Mouse (Mus musculus): Measurements from ENCODE around the gene Sstr2.

Gene Sstr2

DNA sequence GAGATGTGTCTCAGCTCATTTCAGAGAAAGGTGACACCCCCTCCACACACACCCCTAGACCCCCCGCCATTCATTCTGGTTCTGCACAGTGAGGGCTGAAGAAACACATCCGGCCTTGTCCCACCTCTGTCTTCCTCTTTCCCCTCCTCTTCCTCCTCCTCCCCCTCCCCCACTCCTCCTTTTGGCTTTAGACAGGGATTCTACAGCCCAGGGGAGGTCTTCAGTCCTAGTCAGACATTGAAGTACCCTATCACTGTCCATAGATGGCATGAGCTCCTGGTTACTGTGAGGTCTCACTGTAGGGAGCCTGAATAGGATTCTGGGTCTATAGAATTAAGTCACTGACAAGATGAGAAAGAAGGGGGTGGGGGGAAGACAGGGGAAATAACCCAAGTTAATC, 1.9 kb downstream of the Sstr2 start:
- DNase-seq = peak; percentile 53 to 55

DNA sequence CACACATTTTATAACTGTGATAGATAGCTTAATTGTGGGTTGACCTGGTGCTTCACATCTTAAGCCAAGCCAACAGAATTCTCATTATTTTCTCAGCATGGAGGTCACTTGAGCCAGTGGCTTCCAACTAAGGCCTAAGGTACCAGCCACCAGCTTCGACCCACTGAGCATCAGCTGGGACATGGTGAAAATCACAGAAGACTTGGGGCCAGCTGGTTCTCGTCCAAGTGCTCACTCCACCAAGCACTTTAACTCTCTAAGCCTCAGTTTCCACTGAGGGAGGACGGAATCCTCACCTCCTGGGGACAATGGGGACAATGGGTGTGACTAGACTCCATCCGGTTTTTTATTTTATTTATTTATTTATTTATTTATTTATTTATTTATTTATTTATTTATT, 2.9 kb downstream of the Sstr2 start:
- DNase-seq = peak; percentile 74 to 83

DNA sequence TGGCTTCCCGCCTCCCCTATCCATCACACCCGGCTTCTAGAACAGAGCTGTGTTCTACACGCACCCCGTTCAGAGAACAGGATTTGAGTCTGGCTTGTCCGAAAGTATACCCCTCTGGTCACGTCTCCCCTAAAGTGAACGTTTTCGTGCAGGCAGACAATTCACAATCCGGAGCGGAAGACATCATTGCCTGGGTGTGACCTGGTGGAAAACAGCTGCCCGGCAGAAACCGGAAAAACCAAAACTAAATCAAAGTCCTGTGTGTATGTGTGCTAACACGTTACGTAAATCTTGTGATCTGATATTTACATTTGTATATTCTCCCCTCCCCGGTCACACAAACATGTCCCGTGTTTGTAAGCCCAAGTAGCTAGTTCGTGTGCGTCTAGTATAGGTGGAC, 6.3 kb downstream of the Sstr2 start:
- DNase-seq = no peak

DNA sequence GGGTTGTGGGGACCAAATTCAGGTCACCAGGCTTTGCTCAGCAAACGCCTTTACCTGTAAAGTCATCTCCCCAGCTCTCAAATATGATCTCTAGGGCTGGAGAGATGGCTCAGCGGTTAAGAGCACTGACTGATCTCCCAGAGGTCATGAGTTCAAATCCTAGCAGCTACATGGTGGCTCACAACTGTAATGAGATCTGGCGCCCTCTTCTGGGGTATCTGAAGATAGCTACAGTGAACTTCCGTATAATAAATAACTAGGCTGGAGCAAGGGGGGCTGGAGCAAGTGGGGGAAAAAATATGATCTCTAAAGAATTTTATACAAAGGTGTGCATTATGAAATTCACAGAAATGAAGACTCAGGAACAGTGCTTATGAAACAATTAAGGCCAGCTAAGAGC, 8.6 kb downstream of the Sstr2 start:
- DNase-seq = peak; percentile 61 to 75

DNA sequence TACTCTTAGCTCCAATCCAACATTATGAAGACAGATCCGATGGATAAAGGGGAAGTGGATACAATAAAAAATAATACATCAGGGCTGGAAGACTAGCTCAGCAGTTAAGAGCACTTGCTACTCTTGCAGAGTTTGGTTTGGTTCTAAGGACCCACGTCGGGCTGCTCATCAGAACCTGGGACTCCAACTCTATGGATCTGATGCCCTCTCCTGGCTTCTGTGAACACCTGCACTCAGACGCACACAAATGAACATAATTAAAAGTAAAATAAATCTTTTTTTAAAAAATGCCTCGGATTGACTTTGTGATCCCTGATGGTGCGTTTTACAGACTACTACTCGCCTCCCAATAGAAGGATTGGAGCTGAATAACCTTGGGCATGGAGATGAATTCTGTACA, 11.5 kb downstream of the Sstr2 start:
- DNase-seq = peak; percentile 42 to 57

DNA sequence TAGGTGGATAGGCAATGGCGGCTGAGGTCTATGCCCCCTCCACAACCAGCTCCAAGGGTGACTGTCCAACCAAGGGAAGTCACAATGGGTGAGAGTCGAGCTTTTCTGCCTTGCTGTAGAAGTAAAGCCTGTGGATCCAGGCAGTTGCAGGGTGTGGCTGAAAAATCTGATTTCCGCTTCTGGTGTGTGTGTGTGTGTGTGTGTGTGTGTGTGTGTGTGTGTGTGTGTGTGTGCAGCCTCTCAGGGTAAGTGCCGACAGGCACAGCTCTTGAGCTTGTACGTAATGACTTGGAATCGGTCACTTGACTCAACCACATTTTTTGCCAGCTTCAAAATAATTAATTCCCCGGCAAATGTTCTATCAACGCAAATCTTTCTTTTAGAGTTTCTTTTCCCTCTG, 12.2 kb downstream of the Sstr2 start:
- DNase-seq = no peak

DNA sequence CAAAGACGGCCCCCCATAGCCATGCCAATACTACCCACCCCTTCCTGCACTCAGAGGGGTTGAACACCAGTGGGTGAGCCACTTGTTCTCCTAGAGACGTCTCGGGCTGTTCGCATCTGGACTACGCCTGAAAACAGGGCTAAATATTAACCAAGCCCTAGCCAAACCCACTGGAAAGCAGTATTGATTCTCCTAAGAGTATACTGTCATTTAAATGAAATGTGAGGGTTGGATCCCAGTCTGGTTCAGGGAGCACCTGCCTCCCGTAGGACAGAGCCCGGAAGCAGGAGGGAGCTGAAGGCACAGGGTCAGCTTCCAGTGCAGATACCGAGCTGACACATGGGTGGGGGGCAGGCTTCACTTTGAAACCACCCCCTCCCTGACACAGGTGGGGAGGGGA, 12.7 kb downstream of the Sstr2 start:
- no peak for DNase-seq

DNA sequence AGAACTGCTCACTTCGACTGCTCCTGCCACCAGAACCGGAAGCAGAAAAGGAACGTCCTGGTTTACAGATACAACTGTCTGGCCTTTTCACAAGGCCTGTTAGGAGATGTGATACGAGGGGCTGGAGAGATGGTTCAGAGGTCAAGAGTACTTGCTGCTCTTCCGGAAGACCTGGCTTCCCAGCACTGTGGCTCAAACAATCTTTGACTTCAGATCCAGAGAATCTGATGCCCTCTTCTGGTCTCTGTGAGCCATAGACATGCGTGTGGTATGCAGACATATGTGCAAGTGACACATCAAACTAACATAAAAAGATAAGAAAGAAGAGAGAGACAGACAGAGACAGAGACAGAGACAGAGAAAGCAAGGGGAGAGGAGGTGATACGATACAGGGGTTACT, 13.2 kb downstream of the Sstr2 start:
- DNase-seq = no peak

DNA sequence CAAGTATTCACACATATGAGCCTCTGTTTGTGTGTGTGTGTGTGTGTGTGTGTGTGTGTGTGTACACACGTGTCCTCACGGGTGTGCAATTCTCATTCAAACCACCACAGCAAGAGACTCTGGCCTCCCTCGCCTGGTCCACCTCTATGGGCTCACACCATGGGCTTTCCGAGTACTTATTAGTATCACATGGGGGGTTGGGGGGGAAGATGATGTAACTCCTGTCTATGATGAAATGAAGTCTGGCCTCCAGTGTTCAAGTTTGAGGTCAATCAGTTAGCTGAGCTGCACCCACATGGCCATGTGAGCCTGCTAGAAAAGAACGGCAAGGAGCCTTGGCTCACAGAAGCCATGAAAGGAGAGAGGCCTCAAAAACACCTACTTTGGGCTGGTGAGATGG, 14.3 kb downstream of the Sstr2 start:
- DNase-seq = no peak

DNA sequence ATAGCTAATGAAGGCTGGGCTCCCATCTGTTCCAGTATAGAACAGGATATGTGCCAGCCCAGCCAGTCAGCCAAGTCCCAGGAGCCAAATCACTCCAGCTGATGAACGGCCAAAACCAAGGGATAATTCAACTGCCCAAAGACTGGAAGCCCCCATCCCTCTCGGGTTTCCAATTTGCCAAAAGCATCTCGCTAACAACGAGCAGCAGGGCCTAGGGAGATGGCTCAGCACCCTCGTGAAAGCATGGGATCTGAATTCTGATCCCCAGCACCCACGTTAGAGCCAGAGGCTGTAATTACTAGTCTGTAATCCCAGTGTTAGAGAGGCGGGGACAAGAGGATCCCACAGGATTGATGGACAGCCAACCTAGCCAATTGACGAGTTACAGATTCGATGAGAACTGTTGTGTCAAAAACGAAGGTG, 15.6 kb downstream of the Sstr2 start:
- peak; percentile 86 to 89 for DNase-seq

DNA sequence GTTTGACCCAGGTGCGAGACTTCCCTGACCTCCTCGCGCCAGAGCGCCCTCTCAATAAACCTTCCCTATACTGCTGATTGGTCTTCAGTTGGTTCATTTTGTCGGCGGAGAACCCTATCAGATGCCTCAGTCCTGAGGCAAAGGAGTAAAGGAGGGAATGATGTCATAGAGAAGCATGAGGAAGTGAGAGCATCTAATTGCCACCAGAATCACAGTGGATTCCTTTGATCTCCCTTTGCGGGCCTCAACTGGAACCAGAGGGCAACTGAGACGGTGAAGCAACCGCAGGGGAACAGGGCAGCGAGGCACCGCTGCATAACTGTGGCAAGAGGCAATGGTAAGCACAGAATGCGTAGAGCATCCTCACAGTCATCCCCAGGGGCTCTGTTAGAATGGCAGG, 19.5 kb downstream of the Sstr2 start:
- DNase-seq = no peak

DNA sequence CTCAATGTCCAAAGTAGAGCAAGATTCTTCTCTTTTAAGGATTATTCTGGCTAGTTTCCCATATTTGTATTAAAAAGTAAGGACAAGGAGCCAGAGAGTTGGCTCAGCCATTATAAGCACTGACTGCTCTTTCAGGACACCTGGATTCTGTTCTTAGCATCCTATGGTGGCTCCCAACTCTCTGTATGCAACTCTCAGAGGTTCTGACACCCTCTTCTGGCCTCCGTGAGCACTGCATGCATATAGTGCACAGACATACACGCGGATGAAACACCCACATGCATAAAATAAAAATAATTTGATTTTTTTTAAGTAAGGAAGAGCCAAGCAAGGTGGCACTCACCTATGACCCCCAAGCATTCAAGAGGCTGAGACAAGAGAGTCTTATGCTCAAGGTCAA, 26.0 kb downstream of the Sstr2 start:
- DNase-seq = no peak

DNA sequence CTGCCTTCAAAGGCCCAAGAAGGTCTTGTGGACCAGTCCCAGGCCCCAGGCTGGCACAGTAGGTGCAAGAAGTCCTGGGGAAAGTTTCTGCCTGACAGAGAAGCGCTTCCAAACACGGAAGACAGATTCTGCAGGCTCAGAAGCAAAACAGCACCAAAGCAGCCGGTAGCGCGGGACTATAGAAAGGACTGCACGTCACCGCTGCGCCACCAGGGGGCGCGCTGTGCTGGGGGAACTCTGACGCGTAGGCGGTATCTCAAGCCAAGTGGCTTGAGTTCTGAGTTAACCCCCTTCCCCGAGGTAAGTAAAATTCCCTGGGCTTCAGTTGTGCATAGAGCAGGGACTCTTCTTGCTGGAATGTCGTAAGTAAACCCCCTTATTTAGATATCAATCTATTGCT, 29.0 kb downstream of the Sstr2 start:
- peak; percentile 95 to 97 for DNase-seq

DNA sequence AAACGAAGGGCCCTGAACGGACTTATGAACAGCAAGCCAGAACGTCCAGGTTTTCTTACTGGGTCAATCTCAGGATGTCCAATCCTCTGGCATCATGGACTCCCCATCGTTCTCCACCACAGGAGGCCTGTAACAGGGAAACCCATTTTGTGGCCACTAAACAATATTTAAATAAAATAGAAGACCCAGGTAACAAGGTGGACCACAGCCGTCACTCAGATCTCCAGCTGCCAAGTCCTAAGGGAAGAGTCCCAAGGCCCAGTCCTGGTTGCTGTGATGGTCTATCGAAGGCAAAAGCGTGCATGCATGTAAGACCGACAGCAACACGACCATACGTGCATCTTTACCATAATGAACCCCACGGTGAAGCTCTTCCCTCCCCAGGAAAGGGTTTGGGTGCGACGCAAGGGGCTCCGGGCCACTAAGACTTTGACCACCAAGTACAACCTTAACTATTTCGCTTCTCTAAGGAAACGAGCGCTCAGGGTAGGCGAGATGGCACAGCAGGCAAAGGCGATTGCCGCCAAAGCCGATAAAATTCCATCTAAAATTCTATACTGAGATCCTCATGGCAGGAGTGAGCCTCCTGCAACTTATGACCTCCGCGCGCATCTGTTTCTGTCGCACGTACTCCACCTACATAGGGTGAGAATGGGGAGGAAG, 29.7 kb downstream of the Sstr2 start, which contains the start of gene Cog1:
Gene Cog1, plus strand, starts transcription at position 480 of the 663 bp plus-strand sequence.
- no peak for DNase-seq

DNA sequence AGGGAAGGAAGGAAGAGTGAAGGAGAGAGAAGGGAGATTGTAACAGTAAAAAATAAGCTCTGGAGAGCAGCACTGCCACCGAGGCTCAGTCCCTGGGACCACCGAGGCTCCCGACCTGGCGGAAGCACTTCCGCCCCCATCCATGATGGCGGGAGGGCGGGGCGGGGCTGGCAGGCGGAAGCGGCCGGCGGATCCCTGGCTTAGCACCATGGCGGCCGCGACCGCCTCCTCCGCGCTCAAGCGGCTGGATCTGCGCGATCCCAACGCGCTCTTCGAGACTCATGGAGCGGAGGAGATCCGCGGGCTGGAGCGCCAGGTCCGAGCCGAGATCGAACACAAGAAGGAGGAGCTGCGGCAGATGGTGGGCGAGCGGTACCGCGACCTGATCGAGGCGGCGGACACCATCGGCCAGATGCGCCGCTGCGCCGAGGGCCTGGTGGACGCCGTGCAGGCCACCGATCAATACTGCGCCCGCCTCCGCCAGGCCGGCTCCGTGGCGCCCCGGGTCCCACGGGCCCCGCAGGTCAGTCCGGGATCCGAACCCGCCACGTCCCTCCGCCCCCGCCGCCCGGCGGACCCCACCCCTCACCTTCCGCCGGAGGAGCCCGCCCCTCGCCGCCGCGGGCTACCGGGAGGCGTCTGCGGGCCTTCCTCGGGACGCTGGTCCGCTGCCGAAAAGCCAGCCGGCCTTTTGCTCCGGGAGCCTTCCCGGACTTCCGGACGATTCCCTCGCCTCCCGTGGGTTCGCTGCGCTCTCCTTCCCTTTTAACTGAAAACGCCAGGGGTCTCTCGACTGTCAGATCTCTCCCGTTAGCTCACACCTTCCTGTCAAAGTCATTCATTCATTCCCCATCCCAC, 30.4 kb downstream of the Sstr2 start, which contains the start of gene Slc39a11:
Gene Slc39a11, minus strand, starts transcription at position 727 of the 858 bp plus-strand sequence.
- DNase-seq = peak; percentile 90 to 92

DNA sequence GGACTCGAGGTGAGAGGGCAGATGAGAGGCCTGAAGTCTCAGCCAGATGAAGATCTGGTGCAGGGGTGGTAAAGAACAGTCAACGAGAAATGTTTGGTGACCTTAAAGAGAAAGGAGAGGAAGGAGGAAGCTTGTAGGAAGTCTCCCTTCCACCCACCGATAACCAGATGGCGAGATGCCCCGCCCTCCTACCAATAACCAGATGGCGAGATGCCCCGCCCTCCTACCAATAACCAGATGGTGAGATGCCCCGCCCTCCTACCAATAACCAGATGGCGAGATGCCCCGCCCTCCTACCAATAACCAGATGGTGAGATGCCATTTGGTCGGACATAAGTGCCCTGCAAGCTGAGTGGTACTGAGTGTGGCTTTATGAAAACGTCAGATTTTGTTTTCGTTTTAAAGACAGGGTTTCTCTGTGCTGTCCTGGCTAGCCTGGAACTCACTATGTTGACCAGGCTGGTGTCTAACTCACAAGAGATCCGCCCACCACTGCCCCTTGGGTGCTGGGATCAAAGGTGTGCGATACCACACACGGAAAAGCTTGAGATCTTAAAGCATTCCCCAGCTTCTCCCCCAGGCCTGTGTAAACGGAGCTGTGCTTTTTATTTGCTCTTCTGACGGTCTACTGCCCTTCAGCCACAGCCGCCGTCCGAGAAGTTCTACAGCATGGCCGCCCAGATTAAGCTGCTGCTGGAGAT, 32.2 kb downstream of the Sstr2 start:
- peak; percentile 83 to 88 for DNase-seq

DNA sequence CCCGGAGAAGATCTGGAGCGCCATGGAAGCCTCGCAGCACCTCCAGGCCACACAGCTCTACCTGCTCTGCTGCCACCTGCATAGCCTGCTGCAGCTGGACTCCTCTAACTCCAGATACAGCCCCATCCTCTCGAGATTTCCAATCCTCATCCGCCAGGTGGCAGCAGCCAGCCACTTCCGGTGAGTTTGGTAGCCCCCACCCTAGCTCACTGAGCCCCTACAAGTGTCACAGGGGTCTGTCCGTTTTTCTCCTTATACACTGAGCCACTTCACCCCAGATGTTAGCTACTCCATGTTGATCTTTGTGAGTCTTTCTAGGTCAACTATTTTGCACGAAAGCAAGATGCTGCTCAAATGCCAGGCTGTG, 32.7 kb downstream of the Sstr2 start:
- DNase-seq = peak; percentile 85 to 89

DNA sequence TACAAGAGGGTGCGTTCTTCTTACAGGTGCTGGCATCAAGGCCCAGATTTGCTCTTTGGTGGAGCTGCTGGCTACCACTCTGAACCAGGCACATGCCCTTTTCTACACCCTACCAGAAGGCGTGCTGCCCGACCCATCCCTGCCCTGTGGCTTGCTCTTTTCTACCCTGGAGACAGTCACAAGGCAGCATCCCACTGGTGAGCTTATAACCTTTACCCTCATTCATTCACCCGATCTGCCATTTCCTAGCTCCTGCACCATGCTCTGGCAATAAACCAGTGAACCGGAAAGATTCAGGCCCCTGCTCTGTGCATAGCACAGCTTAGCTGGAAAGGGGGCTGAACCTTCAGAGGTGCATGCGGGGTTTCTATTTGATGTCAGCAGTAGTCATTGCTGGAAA, 33.4 kb downstream of the Sstr2 start:
- DNase-seq = no peak

DNA sequence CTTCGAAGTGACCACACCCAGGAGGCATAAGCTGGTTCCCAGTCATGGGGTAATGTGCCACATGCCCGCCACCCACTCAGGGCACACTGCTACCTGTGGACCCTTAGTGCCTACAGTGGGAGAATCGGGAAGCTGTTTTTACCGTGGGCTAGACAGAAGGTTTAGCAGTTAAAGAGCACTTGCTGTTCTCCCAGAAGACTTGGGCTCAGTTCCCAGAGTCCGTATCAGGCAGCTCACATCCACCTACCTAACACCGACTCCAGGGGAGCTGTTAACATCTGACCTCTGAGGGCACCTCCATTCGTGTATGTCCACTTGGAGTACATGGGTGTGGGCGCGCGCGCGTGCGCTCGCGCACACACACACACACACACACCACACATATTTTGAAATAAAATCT, 35.0 kb downstream of the Sstr2 start:
- peak; percentile 29 to 44 for DNase-seq

DNA sequence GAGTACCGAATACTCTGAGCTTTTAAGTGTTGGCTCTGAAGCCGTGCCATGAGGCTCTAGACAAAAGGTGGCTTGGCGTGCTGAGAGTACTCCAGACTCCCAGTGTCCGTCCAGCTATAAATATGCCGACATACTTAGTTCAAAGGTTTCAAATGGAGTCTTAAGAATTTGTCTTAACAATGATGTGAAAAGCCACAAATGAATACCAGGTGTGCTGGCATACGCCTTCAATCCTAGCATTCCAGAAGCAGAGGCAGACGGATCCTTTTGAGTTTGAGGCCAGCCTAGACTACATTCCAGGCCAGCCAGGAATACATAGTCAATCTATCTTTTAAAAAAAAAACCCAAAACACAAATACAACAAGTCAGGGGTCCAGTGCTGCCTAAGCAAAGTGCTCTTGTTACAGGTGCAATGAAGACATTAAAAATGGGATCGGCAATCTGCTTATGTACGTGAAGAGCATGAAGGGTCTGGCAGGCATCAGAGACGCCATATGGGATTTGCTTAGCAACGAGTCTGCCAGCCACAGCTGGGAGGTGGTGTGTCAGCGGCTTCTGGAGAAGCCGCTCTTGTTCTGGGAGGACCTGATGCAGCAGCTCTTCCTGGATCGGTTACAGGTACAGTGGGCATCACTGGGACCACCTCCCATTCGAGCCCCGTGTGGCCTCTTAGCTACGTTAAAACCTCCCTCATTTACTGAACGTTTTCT, 35.6 kb downstream of the Sstr2 start:
- DNase-seq = peak; percentile 79 to 81

DNA sequence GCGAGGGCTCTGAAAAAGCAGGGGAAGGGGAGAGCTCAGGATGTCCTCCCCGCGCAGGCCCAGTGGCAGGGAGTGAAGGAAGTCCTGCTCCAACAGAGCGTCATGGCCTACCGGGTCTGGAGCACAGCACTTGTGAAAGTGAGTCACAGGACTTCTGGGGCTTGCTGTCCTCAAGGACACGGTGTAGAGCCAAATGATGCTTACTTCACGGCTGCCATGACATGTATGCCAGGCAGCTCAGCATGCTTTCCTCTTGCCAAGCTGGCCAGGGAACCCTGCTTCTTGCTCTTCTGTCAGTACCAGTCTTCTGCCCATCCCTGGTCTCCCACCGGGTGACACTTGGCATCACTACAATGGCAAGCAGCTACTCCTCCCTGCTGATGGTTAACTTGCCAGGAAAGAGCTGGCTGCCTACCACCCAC, 37.4 kb downstream of the Sstr2 start:
- peak; percentile 92 to 98 for DNase-seq

DNA sequence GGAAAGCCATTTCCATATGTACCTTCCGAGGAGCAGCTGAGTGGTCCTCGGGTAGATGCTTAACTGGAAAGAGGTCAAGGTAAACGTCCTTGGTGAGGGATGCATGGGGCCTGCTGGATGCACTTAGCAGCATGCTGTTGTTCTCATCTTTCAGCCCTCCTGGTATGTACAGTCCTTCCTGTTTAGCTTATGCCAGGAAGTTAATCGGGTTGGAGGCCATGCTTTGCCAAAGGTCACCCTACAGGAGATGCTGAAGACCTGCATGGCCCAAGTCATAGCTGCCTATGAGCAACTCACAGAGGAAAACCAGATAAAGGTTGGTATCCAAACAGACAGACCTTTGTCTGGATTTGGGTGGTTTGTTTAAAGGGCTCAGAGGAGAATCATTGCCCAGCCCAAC, 38.1 kb downstream of the Sstr2 start:
- no peak for DNase-seq

DNA sequence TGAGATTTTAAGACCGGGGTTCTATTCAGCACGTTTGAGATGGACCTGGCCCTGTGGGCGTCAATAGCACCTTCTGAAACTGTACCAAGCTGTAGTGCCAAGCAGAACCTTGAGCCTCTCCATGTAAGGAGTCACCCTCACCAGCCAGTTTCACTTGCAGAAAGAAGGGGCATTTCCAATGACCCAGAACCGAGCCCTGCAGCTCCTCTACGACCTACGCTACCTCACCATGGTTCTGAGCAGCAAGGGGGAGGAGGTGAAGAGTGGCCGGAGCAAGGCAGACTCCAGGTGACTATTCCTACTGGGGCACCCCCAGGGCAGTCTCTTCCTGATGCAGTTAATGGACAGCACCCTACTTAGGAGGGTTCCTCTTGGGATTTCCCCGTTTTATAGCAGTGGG, 39.2 kb downstream of the Sstr2 start:
- no peak for DNase-seq

Measured in cerebellum, postnatal 10 days (tissue).